Mouse (Mus musculus) bone marrow, adult 2 months (tissue): ENCODE results near the gene Lgals2. TPM values are rescaled to one million over a fixed set of nuclear protein-coding genes. Genes with fewer than 3 reads are reported as not detected.

Experiments
- H3K27ac ChIP-seq: fragments of 200-500 bp; 2 replicates; pipeline ENCODE4 v1.5.1; 2012; ENCODE audit warnings: low read depth, mild to moderate bottlenecking, control low read depth, inconsistent platforms, low read length; ENCODE audit not compliant: control insufficient read depth, poor library complexity, insufficient read depth
- H3K4me1 ChIP-seq: fragments of 200-500 bp; 2 replicates; pipeline ENCODE4 v1.6.1; 2011; ENCODE audit warnings: low read length; ENCODE audit not compliant: control insufficient read depth, insufficient read depth
- H3K4me3 ChIP-seq: fragments of 200-500 bp; replicated peaks from 2 replicates; pipeline ENCODE3; 2011; ENCODE audit warnings: mild to moderate bottlenecking, low read depth, low read length, control low read depth; ENCODE audit not compliant: control insufficient read depth
- CTCF ChIP-seq: fragments of 200-500 bp; IDR thresholded peaks from 2 replicates; pipeline ENCODE4 v1.5.1; 2011; ENCODE audit warnings: low read length, control low read depth; ENCODE audit not compliant: control insufficient read depth, insufficient read depth
- POLR2A ChIP-seq: fragments of 200-500 bp; IDR thresholded peaks from 2 replicates; pipeline ENCODE4 v1.6.1; 2011; ENCODE audit warnings: low read depth, mild to moderate bottlenecking, control low read depth, low read length, borderline replicate concordance; ENCODE audit not compliant: control insufficient read depth
- WGBS: fragments of 180-500 bp; shearing (Covaris S2); methylation state at CpG from one replicate; pipeline ENCODE4 v1.1.7; 2018; 5-methylcytosine and 5-hydroxymethylcytosine counted together
- polyA plus RNA-seq: library from polyadenylated mRNA; stranded (reverse); fragments of >200 nt; gene quantifications from 2 replicates; pipeline ENCODE4 v1.2.4, GENCODE M21; 2011; ENCODE audit warnings: low replicate concordance; ENCODE audit not compliant: missing spikeins, insufficient read depth, insufficient read length

The Lgals2 gene
- polyA plus RNA-seq, 1 experiment: not detected

DNA sequence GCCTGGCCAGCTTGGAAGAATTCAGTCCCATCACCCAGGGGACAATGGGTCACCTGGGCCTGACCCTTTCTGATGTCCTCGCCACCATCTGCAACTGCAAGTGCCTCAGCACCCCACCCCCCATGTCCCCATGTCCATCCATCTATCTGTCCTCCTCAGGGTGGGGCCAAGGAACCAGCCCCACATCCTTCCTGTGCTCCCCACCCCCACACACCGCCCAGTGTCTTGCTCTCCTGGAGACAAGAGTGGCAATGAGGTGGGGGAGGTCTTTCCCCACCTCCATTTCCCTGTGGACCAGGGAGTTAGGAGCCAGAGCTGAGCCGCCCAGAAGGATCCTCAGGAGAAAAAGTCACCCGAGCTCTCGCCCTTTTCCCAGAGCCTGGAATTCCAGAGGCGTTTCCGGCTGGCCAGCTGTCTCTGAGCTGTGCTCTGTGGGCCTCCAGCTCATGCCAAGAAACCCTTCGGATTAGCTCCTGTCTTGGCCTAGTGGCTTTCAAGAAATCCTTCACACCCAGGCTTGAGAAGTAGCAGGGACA, 19.2 kb downstream of the Lgals2 start:
- Histone ChIP-seq H3K4me1 (no peaks in the 10 kb centered on the region), H3K27ac (peak overlapping the region; percentile 20; the same call in 1 of the 2 replicates), H3K4me3 (no peak overlapping the region)
- WGBS: 83% methylated on average over 8 of the region's 8 CpGs
- no peak for TF ChIP-seq CTCF
- no peak for TF ChIP-seq POLR2A

DNA sequence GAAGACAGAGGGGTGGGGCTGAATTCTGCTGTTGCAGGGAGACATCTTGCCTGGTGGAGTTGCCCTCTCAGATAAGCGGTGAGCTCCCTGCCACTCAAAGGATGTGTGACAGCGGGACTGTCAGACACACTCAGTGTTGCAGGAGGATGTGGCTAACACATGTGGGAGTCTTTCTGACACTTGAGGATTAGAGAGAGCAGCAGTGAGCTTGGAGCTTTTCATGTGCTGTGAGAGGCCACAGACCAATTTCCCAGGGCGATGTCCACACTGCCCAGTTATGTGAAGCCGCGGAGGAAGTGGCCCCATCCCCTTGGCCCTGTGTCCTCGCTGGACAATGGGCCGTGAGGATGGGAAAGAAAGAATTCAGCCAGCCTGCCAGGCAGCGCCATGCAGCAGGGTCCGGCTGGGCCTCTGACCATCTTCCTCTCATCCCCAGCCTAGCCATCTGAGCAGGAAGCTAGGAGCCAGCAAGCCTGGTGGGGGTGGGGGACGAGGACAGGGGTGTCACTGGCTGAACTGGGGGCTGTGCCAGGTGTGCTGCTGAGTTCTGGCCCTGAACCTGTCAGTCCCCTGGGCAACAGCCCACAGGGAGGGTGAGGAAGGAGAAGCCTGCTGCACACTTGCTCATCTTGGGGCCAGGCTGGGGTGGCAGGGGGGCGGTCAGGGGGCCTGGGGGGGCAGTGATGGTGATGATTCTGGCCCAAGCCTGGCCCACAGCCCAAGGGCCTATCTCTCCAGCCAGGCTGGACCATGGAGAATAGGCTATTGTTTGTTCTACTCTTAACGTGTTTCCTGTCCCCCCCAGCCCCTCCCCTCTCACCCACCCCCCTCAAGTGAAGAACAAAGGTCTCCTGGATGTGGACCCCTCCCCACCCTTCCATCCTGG, 19.9 kb downstream of the Lgals2 start:
- no peaks in the 10 kb centered on the region for H3K4me1 ChIP-seq
- no peak overlapping the region for H3K4me3 ChIP-seq
- TF ChIP-seq POLR2A (no peak), CTCF (no peak)
- WGBS: 29% methylated on average over 12 of the region's 12 CpGs
- H3K27ac ChIP-seq: peak overlapping the region; percentile 14; the same call in 1 of the 2 replicates

DNA sequence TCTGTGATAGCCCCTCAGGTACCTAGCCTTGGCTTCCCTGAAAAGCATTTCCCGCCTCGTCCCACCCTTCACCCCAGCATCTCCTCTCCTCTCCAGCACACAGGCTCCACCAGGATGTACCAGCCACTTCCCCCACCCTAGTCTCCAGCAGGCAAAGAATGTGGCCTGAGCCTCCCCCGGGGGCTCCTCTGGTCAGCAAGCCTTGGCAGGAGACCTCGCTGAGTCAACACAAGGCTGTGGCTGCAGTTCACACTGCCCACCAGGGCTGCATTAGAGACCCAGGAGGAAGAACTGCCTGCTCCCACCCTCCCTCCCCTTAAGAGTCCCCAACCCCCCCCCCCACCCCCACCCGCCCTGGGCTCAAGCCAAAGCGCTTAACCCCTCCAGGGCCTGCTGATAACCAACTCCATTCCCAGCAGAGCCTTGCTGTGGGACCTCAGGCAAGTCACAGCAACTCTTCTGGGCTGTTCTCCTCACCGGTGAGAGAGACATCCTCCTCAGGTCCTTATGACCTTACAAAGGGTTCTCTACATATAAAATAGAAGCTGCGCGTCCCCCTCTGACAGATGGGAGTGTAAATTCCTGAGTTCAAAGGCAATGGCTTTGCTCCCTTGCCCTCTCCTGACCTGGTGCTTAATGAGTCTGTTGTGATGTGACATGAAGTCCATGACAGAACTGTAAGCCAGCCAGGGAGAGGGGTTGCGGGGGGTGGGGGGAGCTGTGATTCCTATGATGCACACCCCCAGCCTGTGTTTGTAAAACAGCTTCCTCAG, 20.9 kb downstream of the Lgals2 start:
- TF ChIP-seq CTCF: no peak
- no peak for TF ChIP-seq POLR2A
- Histone ChIP-seq H3K27ac (no peak overlapping the region), H3K4me1 (no peaks in the 10 kb centered on the region), H3K4me3 (no peak overlapping the region)
- 73% methylated on average over 10 of the region's 10 CpGs for WGBS

DNA sequence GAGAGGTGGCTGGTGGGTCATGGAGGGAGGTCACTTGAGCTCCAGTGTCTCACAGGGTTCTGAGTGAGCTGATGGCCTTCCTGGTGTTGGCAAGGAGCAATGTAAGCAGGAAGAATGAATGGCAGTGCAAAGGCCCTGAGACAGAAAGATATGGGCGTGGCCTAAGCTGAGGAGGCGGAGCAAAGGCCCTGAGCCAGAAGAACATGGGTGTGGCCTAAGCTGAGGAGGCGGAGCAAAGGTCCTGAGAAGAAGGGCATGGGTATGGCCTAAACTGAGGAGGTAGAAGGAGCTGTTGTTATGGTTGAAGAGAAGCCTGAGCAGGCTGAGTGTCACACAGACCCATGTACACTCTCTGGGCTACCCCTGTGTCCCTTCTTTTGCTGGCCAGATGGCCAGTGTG, 21.7 kb downstream of the Lgals2 start:
- H3K4me1 ChIP-seq: no peaks in the 10 kb centered on the region
- TF ChIP-seq CTCF (no peak), POLR2A (no peak)
- H3K4me3 ChIP-seq: no peak overlapping the region
- WGBS: 74% methylated on average over 3 of the region's 3 CpGs
- no peak overlapping the region for H3K27ac ChIP-seq

DNA sequence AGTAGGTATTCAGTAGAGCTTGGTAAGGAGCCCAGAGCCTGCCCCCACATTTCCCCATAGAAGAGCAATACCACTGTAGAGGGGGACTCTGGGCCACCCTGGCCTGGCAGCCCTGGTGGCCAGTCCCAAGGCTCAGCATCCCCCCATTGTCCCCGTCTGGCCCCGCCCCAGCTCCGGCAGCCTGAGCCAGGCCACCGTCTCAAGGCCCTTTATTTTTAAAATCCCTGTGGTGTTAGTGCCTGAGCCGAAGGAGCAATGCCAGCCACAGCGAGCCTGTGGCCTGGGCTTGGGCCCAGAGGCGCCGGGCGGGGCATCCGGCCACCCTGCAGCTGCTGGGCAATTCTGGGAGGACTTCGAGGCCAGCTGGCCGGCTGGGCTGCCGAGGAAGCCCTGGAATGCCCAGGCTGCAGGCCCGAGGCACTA, 22.6 kb downstream of the Lgals2 start:
- WGBS: 85% methylated on average over 14 of the region's 14 CpGs
- TF ChIP-seq CTCF (no peak), POLR2A (no peak)
- no peaks in the 10 kb centered on the region for H3K4me1 ChIP-seq
- H3K4me3 ChIP-seq: no peak overlapping the region
- no peak overlapping the region for H3K27ac ChIP-seq

DNA sequence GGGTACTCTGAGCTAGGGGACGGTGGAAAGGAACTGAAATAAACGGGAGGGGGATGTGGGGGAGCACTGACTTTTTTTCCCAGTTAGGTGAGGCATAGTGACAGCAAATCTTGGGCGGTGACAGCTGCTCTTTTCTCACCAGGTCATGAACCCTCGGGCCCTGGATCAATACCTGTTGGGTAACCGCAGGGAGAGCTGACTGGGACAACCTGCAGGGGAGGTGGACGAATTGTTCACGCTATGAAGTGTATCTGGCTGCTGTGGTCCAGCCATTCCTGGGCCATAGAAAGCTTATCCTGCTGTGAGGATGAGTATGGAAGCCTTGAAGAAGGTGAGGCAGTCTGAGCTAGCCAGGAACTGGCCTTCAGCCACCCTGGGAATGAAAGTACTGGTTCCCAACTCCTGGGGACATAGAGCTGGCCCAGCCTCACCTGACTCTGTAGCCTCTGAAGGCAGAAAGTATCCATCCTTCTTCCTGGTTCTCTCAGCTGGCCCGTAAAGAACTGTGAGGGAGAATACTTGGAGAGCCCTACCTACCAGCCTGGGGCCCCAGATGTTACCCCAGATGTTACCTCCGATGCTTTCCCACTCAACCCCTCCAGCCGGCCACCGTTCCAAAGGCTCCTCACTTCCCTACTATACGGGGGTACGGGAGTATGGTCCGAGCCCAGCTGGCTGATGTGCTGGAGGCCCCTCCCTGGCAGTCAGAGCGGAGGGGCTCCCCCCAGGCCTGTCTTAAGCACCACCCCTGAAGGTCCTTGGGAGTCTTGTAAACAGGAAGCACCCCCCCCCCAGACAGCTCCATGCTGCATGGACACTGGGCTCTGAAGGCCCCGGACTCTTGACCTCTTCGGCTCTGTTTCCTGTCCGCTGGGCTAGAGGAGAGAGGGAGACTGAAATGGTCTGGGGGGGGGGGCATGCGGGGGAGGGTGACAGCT, 23.3 kb downstream of the Lgals2 start:
- Histone ChIP-seq H3K4me1 (no peaks in the 10 kb centered on the region), H3K27ac (no peak overlapping the region), H3K4me3 (no peak overlapping the region)
- TF ChIP-seq CTCF (no peak), POLR2A (no peak)
- WGBS: 83% methylated on average over 19 of the region's 19 CpGs

DNA sequence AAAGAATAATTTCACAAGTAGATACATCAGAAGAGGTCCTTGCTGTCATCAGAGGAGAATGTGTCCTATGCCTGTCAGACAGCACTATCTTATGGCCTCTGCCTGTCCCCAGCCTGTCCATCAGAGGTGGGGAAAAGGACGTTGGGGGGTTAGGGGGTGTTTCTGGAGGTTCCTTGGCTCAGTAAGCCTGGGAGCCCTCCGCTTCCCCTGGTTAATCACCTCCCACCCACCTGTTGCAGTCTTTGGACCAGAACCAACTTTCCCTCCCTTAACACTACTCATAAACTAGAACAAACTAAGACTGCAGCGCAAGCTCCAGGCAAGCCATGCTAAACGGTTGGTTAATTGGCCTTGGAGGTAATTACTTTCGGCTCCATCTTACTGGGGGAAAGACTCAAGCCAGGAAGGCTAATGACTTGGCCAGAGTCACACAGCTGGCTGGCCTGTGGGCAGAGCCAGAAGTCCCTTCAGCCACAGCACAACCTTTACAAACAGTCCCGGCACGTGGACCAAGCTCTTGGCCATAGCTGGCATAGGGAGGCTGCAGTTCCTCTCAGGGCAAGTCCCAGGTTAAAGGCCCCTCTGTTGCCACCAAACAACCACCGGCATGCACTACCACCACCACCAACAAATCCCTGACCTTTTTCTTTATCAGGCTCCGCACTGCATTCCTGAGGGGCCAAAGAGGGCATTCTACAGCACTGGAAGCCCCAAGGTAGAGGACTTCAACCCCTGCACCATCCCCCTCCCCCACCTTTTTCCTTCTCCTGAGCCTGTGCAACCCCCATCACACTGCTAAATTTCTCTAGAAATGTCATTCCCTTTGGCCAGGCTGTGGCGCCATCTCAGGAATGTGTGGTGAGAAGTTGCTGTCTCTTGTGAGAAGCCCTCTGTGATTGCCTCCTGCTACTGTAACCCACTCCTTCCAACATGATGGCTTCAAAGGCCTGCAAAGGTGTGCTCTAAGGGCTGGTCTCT, 24.3 kb downstream of the Lgals2 start:
- 77% methylated on average over 10 of the region's 10 CpGs for WGBS
- Histone ChIP-seq H3K4me3 (no peak overlapping the region), H3K4me1 (no peaks in the 10 kb centered on the region), H3K27ac (no peak overlapping the region)
- TF ChIP-seq CTCF (no peak), POLR2A (no peak)
